Mouse (Mus musculus) B cell, adult 2 months (primary cell): ENCODE results near the gene 2210011C24Rik.
A peak's percentile ranks its signal among the peaks of the same experiment; 100 is the strongest.
"Not testable (repeated sequence)": the region's sequence is repeated elsewhere in the genome, so short reads cannot be mapped to it uniquely, and the experiment has no call there.

ENCODE experiments used
- DNase-seq, 2 experiments: peaks; one replicate each; pipeline ENCODE4 v3.0.0; 2022

Gene 2210011C24Rik

DNA sequence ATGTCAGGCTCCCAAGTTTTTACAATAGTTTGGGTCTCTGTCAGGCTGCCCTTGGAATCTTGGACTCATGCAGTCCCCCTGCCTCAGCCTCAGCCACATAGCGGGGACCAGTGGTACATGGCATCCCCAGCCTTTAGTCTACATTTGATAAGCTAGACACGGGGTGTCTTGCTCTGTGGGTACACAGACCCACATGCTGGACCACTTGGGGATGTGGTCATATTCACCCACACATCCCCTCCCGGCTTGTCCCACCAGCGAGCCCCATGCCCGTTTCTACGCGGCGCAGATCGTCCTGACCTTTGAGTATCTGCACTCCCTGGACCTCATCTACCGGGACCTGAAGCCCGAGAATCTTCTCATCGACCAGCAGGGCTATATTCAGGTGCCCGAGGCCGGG is 21.8 kb downstream of the 2210011C24Rik start:
- no peak for DNase-seq

DNA sequence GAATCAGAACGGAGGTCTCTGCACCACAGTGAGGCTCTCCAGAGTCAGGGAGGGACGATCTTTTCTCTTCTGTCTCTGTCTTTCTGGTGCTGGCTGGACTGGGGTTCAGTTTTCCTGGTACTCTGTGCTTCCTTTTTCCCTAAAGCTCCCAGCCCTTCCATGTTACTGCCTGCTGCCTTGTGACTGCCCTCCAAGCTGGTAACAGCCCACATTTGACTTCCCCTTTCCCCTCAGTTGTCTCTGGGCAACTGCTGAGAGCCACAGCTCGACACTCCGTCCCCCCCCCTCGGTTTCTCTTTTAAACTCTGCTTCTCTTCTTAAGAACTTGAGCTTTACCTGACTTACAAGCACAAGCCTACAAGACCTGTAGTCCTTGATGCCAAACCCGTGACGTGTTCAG is 22.7 kb downstream of the 2210011C24Rik start:
- DNase-seq = no peak

DNA sequence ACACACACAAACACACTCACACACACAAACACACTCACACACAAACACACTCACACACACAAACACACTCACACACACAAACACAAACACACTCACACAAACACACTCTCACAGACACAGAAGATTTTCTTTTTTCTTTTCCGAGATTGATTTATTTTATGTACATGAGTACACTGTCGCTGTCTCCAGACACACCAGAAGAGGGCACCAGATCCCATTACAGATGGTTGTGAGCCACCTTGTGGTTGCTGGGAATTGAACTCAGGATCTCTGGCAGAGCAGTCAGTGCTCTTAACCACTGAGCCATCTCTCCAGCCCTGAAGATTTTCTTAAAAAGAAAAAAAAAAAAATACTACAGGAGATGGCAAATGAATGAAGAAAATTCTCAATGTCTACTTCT is 28.7 kb downstream of the 2210011C24Rik start:
- not testable (repeated sequence) for DNase-seq

DNA sequence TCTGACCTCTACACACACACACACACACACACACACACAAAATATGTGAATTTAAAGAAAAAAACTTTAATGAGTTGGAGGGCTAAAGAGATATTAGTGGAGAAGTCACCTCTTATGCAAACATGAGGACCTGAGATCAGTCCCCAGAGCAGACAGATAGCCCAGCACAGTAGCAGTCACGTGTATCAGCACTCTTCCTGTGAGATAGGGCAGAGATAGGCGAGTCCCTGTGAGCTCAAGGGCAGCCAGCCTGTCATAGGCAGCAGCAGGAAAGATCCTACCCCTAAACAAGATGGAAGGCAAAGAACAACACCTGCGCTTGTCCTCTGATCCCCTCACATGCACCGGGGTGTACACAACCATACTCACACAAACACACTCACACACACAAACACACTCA is 29.5 kb downstream of the 2210011C24Rik start:
- DNase-seq = no peak

DNA sequence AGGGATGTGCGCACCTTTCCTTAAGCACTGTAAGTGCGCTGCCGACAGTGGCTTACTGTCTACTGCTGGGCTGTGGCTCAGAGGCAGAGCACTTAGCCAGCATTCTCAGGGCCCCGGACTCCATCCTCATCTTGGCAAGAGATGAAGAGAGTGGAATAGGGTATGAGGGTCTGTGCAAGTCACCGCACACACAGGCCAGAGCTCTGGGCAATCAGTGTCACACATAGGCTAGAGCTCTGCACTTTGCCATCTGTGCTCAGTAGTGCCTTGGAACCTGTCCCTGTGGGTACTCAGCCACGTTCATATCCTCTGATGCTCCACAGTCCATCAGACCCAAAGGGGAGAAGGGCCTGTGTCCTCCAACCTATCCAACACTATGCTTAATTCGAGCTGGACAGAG is 30.4 kb downstream of the 2210011C24Rik start:
- no peak for DNase-seq

DNA sequence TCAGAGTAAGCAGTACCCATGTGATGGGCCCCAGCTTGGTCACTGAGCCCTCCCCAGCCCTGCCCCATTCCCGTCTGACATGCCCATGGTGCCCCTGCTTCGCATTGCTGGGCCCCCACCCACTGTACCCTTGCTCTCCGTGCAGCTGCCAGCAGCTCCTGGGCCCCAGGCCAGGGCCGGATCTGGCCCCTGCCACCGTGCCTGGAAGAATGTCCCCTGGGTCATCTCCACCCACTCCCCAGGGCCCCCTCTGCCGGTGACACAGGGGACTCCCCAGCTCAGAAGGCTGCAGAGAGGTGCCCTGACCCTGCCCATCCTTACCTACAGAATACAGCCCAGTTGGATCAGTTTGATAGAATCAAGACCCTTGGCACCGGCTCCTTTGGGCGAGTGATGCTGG is 31.1 kb downstream of the 2210011C24Rik start:
- DNase-seq = no peak

DNA sequence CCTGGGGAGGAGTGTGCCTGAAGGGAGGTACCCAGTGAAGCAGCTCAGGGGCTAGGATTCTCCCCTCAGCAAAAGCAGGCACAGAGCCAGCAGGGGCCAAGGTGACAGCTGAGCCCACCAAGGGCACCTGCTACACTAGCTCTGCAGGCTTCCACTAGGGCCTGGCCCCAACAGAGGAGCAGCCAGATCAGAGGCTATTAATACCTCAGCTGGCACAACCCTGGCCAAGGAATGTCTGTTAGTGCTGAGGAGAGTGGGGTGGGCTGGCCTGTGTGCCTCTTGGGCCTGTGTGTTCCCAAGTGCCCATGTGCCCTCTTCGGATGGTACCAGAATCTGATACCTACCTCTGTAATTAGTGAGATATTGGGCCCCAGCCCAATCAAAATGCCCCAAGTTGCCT is 31.7 kb downstream of the 2210011C24Rik start:
- DNase-seq = no peak

DNA sequence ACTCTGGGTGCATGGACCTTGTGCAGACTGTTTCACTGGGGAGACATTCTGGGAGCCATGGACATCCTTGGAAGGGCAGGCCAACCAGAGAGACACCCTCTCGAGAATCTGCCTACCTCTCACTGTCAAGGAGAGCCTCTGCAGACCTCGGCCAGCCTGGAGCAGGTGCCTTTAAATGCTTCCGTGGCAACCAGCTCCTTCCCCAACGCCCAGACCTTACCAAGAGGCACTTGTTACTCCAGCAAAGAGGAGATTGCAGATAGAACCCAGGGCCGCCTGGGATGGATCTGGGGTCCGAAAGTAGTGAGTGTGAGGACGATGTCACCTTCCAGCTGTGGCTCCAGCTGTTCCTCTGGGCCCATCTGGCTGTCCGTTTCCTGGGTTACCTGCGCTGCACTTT is 33.8 kb downstream of the 2210011C24Rik start:
- DNase-seq = no peak

DNA sequence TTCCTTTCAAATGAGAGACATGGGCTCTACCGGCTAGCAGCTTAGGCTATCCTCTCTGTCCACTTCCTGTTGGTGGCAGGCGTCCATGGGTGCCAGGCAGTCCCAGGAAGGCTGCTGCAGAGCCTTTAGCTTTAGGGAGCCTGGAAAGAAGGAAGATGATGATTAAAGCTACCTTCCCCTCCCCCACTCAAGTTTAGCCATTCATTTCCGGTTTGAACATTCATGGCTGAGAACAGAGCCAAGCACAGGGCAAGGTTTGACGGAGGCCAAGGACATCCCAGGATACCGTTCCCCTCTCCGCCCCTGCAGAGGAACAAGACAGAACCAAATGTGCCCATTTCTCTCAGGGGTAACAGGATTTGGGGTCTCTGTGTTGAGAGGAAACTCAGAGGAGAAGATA is 34.3 kb downstream of the 2210011C24Rik start:
- DNase-seq = no peak

DNA sequence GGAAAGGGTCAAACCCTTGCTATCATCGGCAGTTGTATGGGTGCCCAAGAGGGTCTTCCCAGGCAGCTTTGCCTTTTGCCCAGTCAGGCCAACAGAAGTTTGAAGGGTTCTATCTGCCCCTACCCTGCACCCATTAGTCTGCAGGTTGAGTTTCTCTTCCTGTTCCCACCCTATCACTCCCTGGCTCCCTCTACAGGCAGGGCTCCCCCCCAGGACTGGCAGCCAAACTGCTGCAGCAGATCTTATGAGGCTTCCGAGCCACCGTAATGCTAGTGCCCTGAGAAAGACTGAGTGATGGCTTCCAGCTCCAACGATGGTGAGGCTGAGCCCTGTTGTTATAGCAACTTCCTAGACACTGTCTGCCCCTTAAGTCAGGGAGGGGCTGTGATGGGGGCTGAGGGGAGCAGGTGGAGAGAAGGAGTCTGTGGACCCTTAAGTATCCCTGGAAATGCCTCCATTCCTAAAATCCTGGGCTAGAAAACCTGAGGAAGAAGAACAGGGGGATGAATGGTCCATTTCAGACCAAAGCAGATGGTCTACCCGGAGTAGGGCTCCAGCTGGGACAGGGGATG is 35.1 kb downstream of the 2210011C24Rik start:
- DNase-seq = peak; percentile 34 to 40

DNA sequence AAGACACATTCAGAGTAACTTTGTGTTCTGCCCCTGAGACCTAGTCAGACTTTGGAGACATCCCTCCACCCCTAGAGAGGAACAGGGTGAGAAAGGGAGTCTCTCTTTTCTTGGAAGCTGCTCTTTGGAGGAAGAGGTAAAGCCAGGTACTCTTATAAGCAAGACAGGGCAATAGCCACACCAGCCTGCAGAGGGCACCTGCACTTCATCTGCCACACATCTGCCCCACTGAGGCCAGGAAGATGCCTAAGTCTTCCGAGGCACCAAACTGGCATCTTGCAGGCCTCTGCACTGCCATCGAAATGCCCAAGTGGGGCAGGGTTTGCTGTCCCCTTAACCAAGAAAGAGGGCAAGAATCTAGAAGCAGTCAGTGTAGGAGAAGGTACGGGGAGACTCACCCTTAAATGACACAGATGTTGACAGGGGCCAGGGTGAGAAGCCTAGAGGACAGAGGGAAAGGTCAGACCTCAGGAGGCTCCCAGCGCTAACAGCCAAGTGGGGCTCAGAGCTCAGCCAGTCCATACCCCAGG is 35.8 kb downstream of the 2210011C24Rik start:
- DNase-seq = peak; percentile 50 to 62

DNA sequence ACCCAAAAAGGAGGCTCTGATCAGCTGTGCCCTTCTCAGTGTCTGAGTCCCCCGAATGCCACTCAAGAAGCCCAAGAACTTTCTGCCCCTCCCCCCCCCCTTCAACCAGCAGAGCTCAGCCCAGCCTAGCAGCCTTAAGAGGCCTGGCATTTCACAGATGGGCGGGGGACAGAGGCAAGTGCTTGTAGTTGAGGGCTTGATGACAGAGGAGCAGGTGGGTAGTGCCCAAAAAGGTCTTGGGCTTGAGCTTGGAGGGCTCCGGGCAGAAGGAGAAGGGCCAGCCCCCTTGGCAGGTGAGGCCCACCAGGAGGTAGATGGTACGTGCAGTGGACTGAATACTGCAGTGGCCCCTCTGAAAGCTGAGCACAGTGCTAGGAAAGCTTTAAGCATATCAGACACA is 37.5 kb downstream of the 2210011C24Rik start:
- no peak for DNase-seq

DNA sequence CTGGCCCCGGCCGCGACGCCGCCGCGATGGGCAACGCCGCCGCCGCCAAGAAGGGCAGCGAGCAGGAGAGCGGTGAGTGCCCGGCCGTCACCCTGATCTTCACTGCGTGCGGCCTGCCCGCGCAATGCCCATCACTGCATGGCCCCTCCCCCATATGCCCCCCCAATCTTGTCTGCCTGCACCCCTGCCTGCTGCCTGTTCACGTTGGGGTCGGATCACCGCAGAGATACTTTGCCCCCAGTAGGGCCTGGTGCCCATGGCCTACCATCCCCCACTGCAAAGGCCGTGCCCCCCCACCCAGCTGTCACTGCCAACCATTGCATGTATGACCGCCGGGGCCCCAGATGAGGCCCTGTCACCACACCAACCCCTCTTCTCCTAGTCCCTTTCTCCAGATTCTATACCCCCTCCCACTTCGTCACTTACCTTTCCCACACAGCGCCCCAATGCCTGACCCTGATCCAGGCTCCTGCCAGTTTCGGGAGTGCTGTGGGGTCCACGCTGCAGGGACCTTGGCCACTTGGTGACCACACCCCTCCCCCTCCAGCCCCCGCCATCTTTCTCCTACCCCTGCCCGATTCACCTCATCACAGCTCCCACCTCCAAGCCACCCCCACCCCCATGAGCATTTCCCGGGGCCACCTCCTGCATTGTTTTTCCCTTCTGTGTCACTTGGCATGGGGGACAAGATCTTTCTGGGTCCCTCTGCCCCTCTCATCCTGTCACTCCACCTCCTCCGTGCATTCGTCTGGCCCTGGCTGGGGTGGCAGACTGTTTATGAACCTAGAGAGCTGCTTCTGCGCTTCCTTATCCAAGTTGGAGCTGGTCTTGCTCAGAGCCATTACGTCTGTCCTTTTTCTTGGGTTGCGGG is 38.6 kb downstream of the 2210011C24Rik start:
- peak in 1 of 2 experiments; percentile 19 for DNase-seq

DNA sequence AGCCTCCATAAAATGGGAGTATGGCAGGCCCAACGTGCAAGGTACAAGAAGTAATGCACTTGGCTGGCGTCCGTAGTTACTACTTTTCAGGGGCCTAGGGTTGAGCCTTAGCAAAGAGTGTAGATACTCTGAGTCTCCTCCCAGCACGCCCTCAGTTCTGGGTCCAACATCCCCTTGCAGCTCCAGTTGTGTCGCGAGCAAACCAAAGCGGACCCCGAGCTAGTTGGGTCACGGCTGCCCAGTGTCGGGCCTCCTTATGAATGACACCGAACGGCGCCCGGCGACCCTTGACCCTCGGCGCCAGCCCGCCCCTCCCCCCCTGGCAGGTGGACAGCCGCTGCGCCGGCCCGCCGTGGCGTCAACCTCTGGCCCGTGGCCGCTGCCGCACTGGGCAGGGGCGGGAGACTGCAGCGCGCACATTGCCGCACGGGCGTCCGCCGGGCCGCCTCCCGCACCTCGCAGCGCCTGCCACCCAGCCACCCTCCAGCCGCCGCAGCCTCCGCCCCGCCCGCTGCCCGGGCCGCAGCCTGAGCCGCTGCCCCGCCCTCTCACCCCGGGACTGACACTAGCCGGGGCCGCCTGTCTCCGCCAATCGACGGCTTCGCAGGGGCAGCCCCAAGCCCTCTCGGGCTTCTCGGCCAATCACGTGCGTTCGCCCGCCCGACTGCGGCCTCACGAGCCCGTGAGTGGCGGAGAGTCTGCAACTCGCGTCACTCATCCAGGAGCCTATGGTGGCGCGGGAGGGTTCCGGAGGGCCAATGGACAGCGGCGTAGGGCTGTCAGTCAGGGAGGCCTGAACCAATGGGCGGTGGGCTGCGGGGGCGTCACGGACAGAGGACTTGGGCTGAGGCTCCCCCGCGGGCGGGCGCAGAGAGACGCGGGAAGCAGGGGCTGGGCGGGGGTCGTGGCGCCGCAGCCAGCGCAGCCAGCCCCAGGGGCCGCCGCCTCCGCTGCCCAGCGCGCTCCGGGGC is 39.5 kb downstream of the 2210011C24Rik start, which contains the start of gene Prkaca:
Gene Prkaca (plus strand): TSS at position 844 of the 971 bp plus-strand sequence.
- DNase-seq = peak; percentile 94 to 95

DNA sequence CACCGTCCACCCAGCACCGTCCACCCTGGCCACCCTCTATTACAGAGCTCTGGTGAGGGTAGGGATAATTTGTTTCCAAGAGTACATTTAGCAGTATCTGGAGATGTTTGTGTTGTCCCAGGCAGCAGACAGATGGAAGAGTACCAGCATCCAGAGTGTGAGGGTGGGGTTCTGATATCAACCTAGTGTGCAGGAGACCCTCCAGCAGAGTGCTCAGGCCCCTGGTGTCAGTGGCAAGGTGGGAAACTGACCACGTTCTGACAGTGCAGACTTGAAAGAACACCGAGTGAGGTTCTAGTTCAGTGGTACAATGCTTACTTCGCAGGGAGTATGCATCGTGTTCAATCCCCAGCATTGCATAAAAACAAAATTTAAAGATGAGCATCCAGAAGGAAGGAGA is 40.3 kb downstream of the 2210011C24Rik start:
- DNase-seq = no peak

DNA sequence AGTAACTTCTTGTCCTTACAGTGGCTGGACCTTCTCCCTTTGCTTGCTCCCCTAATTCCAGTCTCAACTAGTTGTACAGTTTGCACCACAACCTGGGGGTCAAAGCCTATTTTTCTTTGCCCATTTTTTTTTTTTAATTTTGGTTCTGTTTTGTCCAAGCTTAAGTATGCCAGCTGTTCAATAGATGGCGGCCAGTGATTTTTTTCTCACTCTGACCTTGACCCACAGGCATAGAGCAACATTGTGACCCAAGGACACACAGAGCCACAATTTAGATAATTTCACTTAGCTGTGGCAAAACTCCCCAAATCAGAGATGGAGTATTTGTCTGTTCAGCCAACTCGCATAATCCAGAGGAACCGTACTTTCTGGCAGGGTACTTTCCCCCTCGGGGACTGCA is 40.9 kb downstream of the 2210011C24Rik start:
- no peak for DNase-seq

DNA sequence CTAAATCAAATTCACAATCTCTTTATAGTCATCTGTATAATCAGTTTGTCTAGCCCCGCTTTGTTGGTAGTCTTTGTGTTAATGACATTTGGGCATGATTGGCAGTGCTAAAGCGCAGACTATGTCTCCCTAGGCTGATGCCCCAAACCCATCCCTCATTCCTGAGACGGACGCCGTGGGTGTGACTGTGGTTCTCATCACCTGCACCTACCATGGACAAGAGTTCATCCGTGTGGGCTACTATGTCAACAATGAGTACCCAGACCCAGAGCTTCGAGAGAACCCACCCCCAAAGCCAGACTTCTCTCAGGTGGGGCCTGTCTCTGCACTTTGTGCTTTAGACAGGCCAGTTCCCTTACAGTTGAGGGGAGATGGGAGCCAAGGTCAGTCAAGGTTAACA is 44.3 kb downstream of the 2210011C24Rik start:
- DNase-seq = no peak

DNA sequence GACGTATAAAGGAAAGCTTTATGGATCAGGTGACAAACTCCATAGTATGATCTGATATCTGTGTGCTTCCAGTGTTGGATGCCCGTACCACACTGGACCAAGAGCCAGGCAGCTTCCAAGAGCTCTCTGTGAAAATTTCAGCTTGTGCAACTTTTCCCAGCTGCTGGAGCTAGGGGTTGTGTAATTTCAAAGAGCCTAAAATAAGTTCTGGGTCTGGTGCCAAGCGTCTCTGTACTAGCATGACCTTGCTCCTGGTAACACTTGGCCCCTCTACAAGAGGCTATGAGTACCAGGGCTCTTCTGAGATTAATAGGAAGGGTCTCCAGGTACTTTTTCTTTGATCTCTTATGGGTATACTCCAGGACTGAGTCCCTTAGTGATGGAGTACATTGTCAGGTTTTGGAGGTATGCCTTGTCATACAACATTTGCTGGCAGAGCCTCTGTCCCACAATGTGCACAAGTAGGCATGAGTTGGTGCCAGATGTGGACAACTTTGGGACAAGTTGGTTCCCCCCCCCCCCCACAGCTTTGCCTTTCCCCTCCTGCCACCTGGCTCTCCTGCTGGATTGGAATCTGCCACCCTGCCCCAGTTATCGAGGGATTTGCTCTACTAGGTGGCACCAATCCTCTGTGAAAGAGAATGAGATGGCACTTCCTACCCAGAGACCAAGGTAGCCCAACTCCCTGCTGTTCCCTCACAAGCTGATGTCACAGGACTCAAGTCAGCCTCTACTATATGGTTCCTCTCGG is 47.8 kb downstream of the 2210011C24Rik start:
- DNase-seq = no peak
